Mouse (Mus musculus): ENCODE data around the gene Ctns. TPM values are rescaled to one million over a fixed set of nuclear protein-coding genes. Genes with fewer than 3 reads are reported as not detected.

Gene Ctns
- polyA plus RNA-seq, 1 experiment from 2014 or later = 15.9 TPM

DNA sequence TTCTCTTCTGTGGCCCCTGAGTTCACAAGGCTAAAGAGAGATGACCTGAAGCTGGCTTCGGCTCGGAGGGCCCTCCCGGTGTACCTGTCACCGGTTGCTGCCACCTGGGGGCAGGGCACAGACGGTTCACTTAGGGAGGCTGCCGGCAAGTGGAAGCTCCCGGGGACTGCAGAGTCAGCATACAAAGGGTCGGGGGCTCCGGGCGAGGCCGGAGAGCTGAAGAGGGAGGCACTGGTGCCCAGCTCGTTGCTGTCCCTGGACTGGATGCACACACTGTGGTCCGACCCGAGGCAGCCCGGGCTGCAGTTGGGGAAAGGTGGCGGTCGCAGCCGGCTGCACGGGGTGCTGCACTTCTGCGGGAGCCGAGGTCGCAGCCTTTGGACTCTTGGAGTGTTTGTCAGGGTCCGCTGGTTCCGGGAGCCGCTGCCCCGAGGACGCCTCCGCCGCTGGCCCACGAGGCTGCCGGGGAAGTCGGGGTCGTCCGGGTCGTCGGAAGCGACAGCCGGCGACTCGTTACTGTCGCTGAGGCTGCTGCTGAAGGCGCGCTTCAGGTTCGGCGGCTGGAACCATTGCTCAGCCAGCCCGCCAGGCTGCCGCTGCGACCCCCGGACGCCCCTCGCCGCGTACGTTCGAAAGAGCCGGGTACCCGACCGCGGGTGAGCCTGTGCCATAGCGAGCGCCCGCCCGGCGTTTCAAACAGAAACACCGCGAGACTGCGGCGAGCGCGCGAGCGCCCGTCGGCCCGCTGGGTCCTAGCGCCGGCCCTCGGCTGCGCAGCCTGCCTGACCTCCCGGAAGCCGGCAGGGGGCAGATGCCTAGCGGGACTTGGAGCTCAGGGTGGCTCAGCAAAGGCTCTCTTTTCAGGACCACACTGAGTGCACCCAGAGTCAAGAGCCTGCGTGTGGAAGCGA, 61.0 kb downstream of the Ctns start, which contains the start of gene Haspin:
Haspin (minus strand) TSS at position 704 of the 911 bp plus-strand sequence.
- H3K9me3 ChIP-seq (ENCODE audit: control insufficient read depth, low read length) = no peaks in the 10 kb centered on the region
- DNase-seq (ENCODE audit: low spot score) = peak; percentile 93
- peak within 1 kb of the TSS; percentile 85 for H3K4me3 ChIP-seq (ENCODE audit: low read depth, low read length)
- H3K27me3 ChIP-seq (ENCODE audit: control insufficient read depth, insufficient read depth, low read length) = no peaks in the 10 kb centered on the region
- ATAC-seq (ENCODE audit: low FRiP score, low TSS enrichment) = peak; percentile 94
- H3K4me1 ChIP-seq (replicated peaks; ENCODE audit: control insufficient read depth, insufficient read depth) = no peaks in the 10 kb centered on the region
- H3K4me2 ChIP-seq (replicated peaks; ENCODE audit: low read depth) = peak within 1 kb of the TSS; percentile 89
- H3K9ac ChIP-seq (ENCODE audit: low read length) = peak within 1 kb of the TSS; percentile 75
- WGBS = under 1% methylated on average over 84 of the region's 84 CpGs
- H3K36me3 ChIP-seq (ENCODE audit: control insufficient read depth, insufficient read depth, low read length) = no peaks in the 10 kb centered on the region
- peak; percentile 98 for TF ChIP-seq EP300 (optimal IDR thresholded peaks at IDR 0.05)
- TF ChIP-seq CTCF (IDR thresholded peaks at IDR 0.05; ENCODE audit: low read depth) = peak; percentile 97
- H3K27ac ChIP-seq (replicated peaks) = no peak within 1 kb of the TSS

DNA sequence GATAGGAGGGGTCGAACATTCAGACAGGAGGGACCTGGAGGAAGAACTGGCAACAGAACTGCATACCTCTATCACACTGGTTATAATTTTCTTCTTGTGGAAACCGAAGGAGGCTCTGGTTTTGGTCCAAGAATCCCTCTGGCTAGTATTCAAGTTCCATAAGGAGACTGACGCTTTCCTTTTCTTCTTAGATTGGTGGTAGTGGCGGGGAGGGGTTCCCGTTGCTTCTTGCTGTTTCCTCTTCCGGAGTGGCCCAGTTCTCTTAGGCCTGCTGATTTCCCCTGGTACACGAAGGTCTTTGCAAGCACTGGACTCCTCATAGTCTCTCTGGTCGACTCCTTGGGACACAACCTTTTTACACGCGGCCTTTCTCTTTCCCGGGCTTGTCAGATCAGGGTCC, 61.7 kb downstream of the Ctns start:
- Histone ChIP-seq H3K9ac (ENCODE audit: low read length) (peak overlapping the region; percentile 75), H3K27me3 (ENCODE audit: control insufficient read depth, insufficient read depth, low read length) (no peaks in the 10 kb centered on the region), H3K4me3 (ENCODE audit: low read depth, low read length) (peak overlapping the region; percentile 85), H3K4me1 (replicated peaks; ENCODE audit: control insufficient read depth, insufficient read depth) (no peaks in the 10 kb centered on the region), H3K9me3 (ENCODE audit: control insufficient read depth, low read length) (no peaks in the 10 kb centered on the region), H3K27ac (replicated peaks) (no peak overlapping the region), H3K4me2 (replicated peaks; ENCODE audit: low read depth) (peak overlapping the region; percentile 89), H3K36me3 (ENCODE audit: control insufficient read depth, insufficient read depth, low read length) (no peaks in the 10 kb centered on the region)
- ATAC-seq (ENCODE audit: low FRiP score, low TSS enrichment) = no peak
- 15% methylated on average over 11 of the region's 11 CpGs for WGBS
- DNase-seq (ENCODE audit: low spot score) = no peak
- no peak for TF ChIP-seq EP300 (optimal IDR thresholded peaks at IDR 0.05)
- no peak for TF ChIP-seq CTCF (IDR thresholded peaks at IDR 0.05; ENCODE audit: low read depth)

DNA sequence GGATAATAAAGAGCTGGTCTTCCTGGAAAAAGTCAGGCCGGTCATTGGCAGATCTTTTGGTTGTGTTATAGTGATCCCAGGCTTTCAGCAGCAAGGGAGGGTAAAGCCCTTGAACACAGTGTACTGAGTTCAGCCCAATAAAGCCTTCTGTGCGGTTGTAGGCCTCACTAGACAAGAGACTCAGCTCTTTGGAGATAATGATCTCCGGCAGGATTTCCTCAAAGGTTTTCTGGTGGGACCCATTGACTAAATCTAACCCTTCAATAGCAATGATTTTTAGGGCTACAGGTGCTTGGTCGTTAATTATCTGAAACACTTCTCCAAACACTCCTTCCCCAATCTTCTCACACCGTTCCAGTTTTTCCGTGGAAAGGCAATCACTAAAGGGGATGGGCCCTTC, 62.3 kb downstream of the Ctns start:
- ATAC-seq (ENCODE audit: low FRiP score, low TSS enrichment) (no peak), DNase-seq (ENCODE audit: low spot score) (no peak)
- H3K27me3 ChIP-seq (ENCODE audit: control insufficient read depth, insufficient read depth, low read length) = no peaks in the 10 kb centered on the region
- H3K27ac ChIP-seq (replicated peaks) = no peak overlapping the region
- TF ChIP-seq CTCF (IDR thresholded peaks at IDR 0.05; ENCODE audit: low read depth) (no peak), EP300 (optimal IDR thresholded peaks at IDR 0.05) (no peak)
- no peaks in the 10 kb centered on the region for H3K36me3 ChIP-seq (ENCODE audit: control insufficient read depth, insufficient read depth, low read length)
- peak overlapping the region; percentile 85; the same call in 1 of the 2 replicates for H3K4me3 ChIP-seq (ENCODE audit: low read depth, low read length)
- 51% methylated on average over 6 of the region's 6 CpGs for WGBS
- H3K4me2 ChIP-seq (replicated peaks; ENCODE audit: low read depth) = peak overlapping the region; percentile 89
- peak overlapping the region; percentile 75; the same call in 1 of the 2 replicates for H3K9ac ChIP-seq (ENCODE audit: low read length)
- no peaks in the 10 kb centered on the region for H3K9me3 ChIP-seq (ENCODE audit: control insufficient read depth, low read length)
- H3K4me1 ChIP-seq (replicated peaks; ENCODE audit: control insufficient read depth, insufficient read depth) = no peaks in the 10 kb centered on the region

DNA sequence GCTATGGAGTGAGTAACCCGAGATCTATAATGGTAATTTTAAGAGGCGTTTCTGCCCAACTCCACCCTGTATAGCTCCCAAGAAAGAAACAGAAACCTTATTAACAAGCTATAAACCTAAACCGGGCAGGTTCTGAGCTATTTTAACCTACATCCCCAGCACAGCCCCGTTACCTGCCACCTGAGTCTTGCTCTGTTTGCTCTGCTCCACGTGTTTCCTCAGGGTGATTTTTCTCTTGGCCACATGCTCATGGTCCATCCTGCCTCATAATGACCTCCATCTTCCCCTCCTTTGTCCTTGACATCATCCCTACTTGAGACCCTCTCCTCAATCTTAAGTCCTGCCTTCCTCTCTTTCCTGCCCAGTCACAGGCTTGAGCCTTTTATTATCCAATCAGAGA, 64.6 kb downstream of the Ctns start:
- ATAC-seq (ENCODE audit: low FRiP score, low TSS enrichment) = no peak
- no peak overlapping the region for H3K9ac ChIP-seq (ENCODE audit: low read length)
- H3K36me3 ChIP-seq (ENCODE audit: control insufficient read depth, insufficient read depth, low read length) = no peaks in the 10 kb centered on the region
- 85% methylated on average over 5 of the region's 5 CpGs for WGBS
- no peak overlapping the region for H3K4me3 ChIP-seq (ENCODE audit: low read depth, low read length)
- no peaks in the 10 kb centered on the region for H3K4me1 ChIP-seq (replicated peaks; ENCODE audit: control insufficient read depth, insufficient read depth)
- H3K4me2 ChIP-seq (replicated peaks; ENCODE audit: low read depth) = no peak overlapping the region
- no peaks in the 10 kb centered on the region for H3K27me3 ChIP-seq (ENCODE audit: control insufficient read depth, insufficient read depth, low read length)
- H3K9me3 ChIP-seq (ENCODE audit: control insufficient read depth, low read length) = no peaks in the 10 kb centered on the region
- no peak for DNase-seq (ENCODE audit: low spot score)
- TF ChIP-seq CTCF (IDR thresholded peaks at IDR 0.05; ENCODE audit: low read depth) = no peak
- TF ChIP-seq EP300 (optimal IDR thresholded peaks at IDR 0.05) = no peak
- no peak overlapping the region for H3K27ac ChIP-seq (replicated peaks)

Other genes with a start within 250 kb of the Ctns start
- gene Atp2a3, start 237.9 kb downstream of the Ctns start, polyA plus RNA-seq (2015; fragmentation: Nextera tagmentation; extraction: Ambion mirVana) = 19.6 and 21.9 TPM in 2 replicates
- gene P2rx1, start 199.9 kb downstream of the Ctns start, polyA plus RNA-seq (2015; fragmentation: Nextera tagmentation; extraction: Ambion mirVana) = 0.97 and 0.98 TPM in 2 replicates
- 6.7 and 7.1 TPM in 2 replicates for gene Camkk1, start 180.0 kb downstream of the Ctns start, polyA plus RNA-seq (2015; fragmentation: Nextera tagmentation; extraction: Ambion mirVana)
- gene Ncbp3, start 151.3 kb downstream of the Ctns start, polyA plus RNA-seq (2015; fragmentation: Nextera tagmentation; extraction: Ambion mirVana) = 4.9 TPM in 2 replicates
- gene Itgae, start 108.5 kb downstream of the Ctns start, polyA plus RNA-seq (2015; fragmentation: Nextera tagmentation; extraction: Ambion mirVana) = 0.13 and 0.15 TPM in 2 replicates
- 2.7 and 3.6 TPM in 2 replicates for gene Haspin, start 60.7 kb downstream of the Ctns start, polyA plus RNA-seq (2015; fragmentation: Nextera tagmentation; extraction: Ambion mirVana)
- 0.44 and 0.48 TPM in 2 replicates for gene P2rx5, start 38.6 kb downstream of the Ctns start, polyA plus RNA-seq (2015; fragmentation: Nextera tagmentation; extraction: Ambion mirVana)
- 125 and 132 TPM in 2 replicates for gene Emc6, start 22.0 kb downstream of the Ctns start, polyA plus RNA-seq (2015; fragmentation: Nextera tagmentation; extraction: Ambion mirVana)
- 176 and 184 TPM in 2 replicates for gene Tax1bp3, start 22.0 kb downstream of the Ctns start, polyA plus RNA-seq (2015; fragmentation: Nextera tagmentation; extraction: Ambion mirVana)
- 3.4 and 4.0 TPM in 2 replicates for gene Shpk, start 418 bp upstream of the Ctns start, polyA plus RNA-seq (2015; fragmentation: Nextera tagmentation; extraction: Ambion mirVana)
- 0.02 and 0.08 TPM in 2 replicates for gene Trpv1, start 35.2 kb upstream of the Ctns start, polyA plus RNA-seq (2015; fragmentation: Nextera tagmentation; extraction: Ambion mirVana)
- 0.57 and 0.61 TPM in 2 replicates for gene Trpv3, start 68.3 kb upstream of the Ctns start, polyA plus RNA-seq (2015; fragmentation: Nextera tagmentation; extraction: Ambion mirVana)
- 2.7 and 3.3 TPM in 2 replicates for gene Aspa, start 130.6 kb upstream of the Ctns start, polyA plus RNA-seq (2015; fragmentation: Nextera tagmentation; extraction: Ambion mirVana)
- not detected in 2 replicates for gene Gm49340, start 130.7 kb upstream of the Ctns start, polyA plus RNA-seq (2015; fragmentation: Nextera tagmentation; extraction: Ambion mirVana)
- 0.17 TPM in 1 of 2 replicates, not detected in the other for gene Spata22, start 130.7 kb upstream of the Ctns start, polyA plus RNA-seq (2015; fragmentation: Nextera tagmentation; extraction: Ambion mirVana)
- 0.06 TPM in 1 of 2 replicates, not detected in the other for gene Olfr20, start 151.7 kb upstream of the Ctns start, polyA plus RNA-seq (2015; fragmentation: Nextera tagmentation; extraction: Ambion mirVana)
- gene Olfr376, start 172.2 kb upstream of the Ctns start, polyA plus RNA-seq (2015; fragmentation: Nextera tagmentation; extraction: Ambion mirVana) = not detected in 2 replicates
- not detected in 2 replicates for gene Olfr1, start 200.6 kb upstream of the Ctns start, polyA plus RNA-seq (2015; fragmentation: Nextera tagmentation; extraction: Ambion mirVana)
- gene Olfr378, start 229.4 kb upstream of the Ctns start, polyA plus RNA-seq (2015; fragmentation: Nextera tagmentation; extraction: Ambion mirVana) = not detected in 2 replicates

Data from stomach, postnatal 0 days (tissue).